Mouse (Mus musculus) ovary, postnatal 36 days (tissue): ENCODE measurements around the gene Gm47985.
"Not testable (repeated sequence)": the region's sequence is repeated elsewhere in the genome, so short reads cannot be mapped to it uniquely, and the experiment has no call there.

Experiments
- DNase-seq: peaks from one replicate; pipeline ENCODE4 v3.0.0; 2022; ENCODE audit warnings: low spot score, mixed read lengths

The Gm47985 gene

GRCm38 (mm10) chr1:151182266-151182665 lies at the start of gene Gm47985:
TSS of gene Gm47985 (plus strand) at chr1:151182537.
- DNase-seq, result not testable (repeated sequence)

GRCm38 (mm10) chr1:151132686-151133085 lies 49.7 kb upstream of the Gm47985 start:
- DNase-seq, result no peak

GRCm38 (mm10) chr1:151138388-151138787 lies 43.9 kb upstream of the Gm47985 start:
- DNase-seq, result no peak

- DNase-seq, result no peak
Measured at GRCm38 (mm10) chr1:151140956-151141355, 41.4 kb upstream of the Gm47985 start.

- DNase-seq, result no peak
Measured at GRCm38 (mm10) chr1:151144471-151145146, 37.7 kb upstream of the Gm47985 start.

GRCm38 (mm10) chr1:151147801-151148200 lies 34.5 kb upstream of the Gm47985 start:
- no peak for DNase-seq

GRCm38 (mm10) chr1:151150211-151150610 lies 32.1 kb upstream of the Gm47985 start:
- DNase-seq, result no peak

GRCm38 (mm10) chr1:151151089-151151488 lies 31.2 kb upstream of the Gm47985 start:
- DNase-seq, result no peak

GRCm38 (mm10) chr1:151153056-151153652 lies 29.2 kb upstream of the Gm47985 start:
- DNase-seq, result no peak

GRCm38 (mm10) chr1:151154131-151154530 lies 28.2 kb upstream of the Gm47985 start:
- not testable (repeated sequence) for DNase-seq

GRCm38 (mm10) chr1:151156129-151156528 lies 26.2 kb upstream of the Gm47985 start:
- DNase-seq, result no peak

- DNase-seq, result no peak
Measured at GRCm38 (mm10) chr1:151156777-151157632, 25.3 kb upstream of the Gm47985 start.

GRCm38 (mm10) chr1:151157963-151158856 lies 24.1 kb upstream of the Gm47985 start:
- no peak for DNase-seq

GRCm38 (mm10) chr1:151158857-151159510 lies 23.4 kb upstream of the Gm47985 start:
- DNase-seq, result no peak

- DNase-seq, result no peak
Measured at GRCm38 (mm10) chr1:151166031-151166430, 16.3 kb upstream of the Gm47985 start.

GRCm38 (mm10) chr1:151167297-151168047 lies 14.9 kb upstream of the Gm47985 start:
- no peak for DNase-seq

GRCm38 (mm10) chr1:151168637-151169036 lies 13.7 kb upstream of the Gm47985 start:
- no peak for DNase-seq

GRCm38 (mm10) chr1:151171572-151172461 lies 10.5 kb upstream of the Gm47985 start:
- no peak for DNase-seq
